Mouse (Mus musculus) monocyte, adult 2 months (primary cell): ENCODE measurements around the gene Cmip.

Source experiments
- DNase-seq, 2 experiments: peaks; one replicate each; pipeline ENCODE4 v3.0.0; 2022; ENCODE audit warnings: low spot score in 2 of 2, low read depth in 1 of 2

Gene Cmip

GRCm38 (mm10) chr8:117493543-117493942 lies 236.7 kb downstream of the Cmip start:
- no peak for DNase-seq

DNA sequence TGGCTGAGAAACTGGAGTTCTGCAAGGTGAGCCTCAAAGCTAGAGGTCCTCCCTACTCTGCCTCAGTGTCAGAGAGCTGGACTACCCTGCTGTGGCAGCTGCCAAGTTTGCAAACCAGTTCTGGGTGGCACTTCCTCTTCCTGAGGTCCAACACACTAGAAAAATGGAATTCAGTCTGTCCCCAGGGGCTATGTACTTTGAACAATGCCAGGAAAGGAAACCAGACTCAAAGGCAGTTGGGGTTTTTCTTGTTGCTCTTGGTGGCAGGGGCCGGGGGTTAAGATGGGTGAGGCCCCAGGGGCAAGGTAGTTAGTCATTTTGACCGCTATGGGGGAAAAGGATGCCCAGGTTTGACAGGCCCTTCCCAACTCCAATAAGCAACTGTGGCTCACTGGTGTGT lies 238.0 kb downstream of the Cmip start:
- no peak for DNase-seq

GRCm38 (mm10) chr8:117498179-117498914 lies 241.5 kb downstream of the Cmip start, which contains the start of gene Plcg2:
Plcg2 (plus strand) TSS chr8:117498291.
- peak in 1 of 2 experiments; percentile 52 for DNase-seq

DNA sequence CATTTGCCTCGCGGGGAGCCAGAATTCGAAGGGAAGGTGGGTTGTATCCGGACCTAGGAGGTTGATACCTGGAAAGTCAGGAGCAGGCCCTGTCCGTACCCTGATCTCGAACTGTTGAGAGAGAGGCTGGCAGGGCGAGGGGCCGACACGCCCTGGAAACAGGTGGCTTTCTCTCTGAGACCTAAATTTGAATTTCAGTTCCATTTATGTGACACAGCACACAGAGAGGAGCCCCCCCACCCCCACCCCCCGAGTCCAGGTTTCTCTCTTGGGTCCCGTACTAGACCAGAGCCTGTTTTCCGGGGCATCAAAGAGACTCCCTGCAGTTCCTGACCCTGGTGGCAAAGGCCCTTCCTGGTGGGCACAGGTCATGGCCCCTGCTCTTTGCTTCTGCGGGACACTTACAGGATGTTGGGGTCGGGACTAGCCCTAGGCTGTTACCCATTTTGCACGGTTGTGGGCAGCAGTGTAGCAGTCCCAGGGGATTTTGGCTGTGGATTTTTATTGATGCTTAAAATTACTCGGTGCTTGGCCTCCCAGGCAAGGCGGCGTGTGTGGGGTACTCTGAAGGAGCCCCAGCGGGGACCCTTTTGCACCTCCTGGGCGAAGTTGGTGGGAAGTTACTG lies 242.2 kb downstream of the Cmip start:
- DNase-seq, result no peak

GRCm38 (mm10) chr8:117500232-117500823 lies 243.5 kb downstream of the Cmip start:
- DNase-seq, result no peak

DNA sequence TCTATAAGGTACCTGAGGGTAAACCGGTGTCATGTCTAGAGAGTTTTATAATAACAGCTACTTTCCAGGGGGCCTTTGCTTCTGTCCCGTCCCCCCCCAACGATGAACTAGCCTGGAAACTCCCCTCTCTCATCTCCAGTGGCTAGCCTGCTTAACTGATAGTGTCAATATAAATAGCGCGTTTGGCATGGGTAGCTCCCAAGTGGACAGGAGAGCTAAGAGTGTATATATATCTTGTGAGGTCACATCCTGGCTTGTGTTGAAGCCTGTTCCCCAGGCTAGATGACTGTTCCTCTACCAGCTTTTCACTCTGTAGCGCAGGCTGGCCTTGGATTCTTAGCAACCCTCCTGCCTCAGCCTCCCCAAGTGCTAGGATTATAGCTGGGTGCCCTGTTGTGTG lies 244.5 kb downstream of the Cmip start:
- DNase-seq, result no peak

DNA sequence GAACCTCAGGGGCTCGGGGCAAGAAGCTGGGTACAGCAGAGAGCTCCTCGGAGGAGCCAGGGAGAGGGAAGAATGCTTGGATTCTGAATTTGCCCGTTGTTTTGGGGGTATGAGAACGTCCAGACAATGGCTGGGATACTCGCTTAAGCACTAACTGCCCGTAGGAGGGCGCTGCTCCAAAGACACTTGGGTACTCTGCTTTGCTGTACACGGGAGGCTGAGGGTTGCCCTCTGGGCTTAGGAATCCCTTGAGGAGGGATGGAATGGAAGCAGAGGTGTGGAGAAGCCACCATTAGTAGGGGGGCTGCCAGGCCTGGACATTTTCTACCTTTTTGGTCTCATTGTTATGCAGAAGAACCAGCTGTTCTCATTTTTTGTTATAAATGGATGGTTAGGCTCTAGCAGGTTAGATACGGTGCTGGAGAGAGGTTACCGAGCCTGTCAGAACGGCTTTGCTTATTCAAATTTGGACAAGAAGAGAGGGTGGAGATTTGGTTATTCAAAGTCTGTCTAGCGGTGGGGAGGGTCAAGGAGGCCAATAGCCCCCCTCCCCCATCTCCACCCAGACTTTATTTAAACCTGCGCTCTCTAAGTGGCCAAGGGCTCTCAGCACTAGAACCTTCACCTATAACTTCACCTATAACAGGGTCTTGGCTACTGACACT lies 246.7 kb downstream of the Cmip start:
- DNase-seq, result no peak

DNA sequence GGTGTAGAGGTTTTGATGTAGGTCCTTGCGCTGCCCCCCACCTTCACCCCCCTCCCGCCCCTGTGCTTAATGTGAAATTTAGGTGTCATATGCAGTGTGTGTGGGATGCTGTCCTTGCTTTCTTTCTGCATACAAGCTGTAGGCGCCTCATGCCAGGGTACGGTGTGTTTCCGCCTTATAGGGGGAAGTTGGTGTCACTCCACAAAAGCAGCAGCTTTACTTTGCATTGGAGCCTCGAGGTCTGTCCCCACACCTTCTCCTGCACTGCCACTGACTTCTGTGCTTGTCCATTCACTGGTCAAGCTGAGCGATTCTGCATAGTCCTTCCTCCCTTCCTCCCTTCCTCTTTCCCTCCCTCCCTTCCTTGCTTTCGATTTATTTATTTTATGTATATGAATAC lies 250.8 kb downstream of the Cmip start:
- no peak for DNase-seq
